Mouse (Mus musculus): ENCODE measurements around the gene Ric8a. TPM values are rescaled to one million over a fixed set of nuclear protein-coding genes. Genes with fewer than 3 reads are reported as not detected.

Ric8a gene
- 20.9 and 23.3 TPM in 2 replicates for polyA plus RNA-seq (2015; fragmentation: Nextera tagmentation; extraction: Ambion mirVana)

- Histone ChIP-seq H3K9ac (peak within 1 kb of the TSS; percentile 90), H3K27ac (replicated peaks) (peak within 1 kb of the TSS; percentile 99), H3K4me2 (peak within 1 kb of the TSS; percentile 97), H3K27me3 (no peaks in the 10 kb centered on the region), H3K9me3 (replicated peaks) (no peaks in the 10 kb centered on the region), H3K4me1 (replicated peaks) (peaks cover 64% of the 10 kb centered on the region), H3K36me3 (replicated peaks) (peaks cover 68% of the 10 kb centered on the region), H3K4me3 (replicated peaks) (peak within 1 kb of the TSS; percentile 90)
- ATAC-seq (ENCODE audit: insufficient read depth): peak; percentile 78
- under 1% methylated on average over 50 of the region's 50 CpGs for WGBS (ENCODE audit: insufficient replicate concordance)
Measured at GRCm38 (mm10) chr7:140856785-140857549, at the start of gene Ric8a. Gene Ric8a (plus strand): TSS chr7:140856957.

GRCm38 (mm10) chr7:140810496-140810895, 46.3 kb upstream of the Ric8a start:
- no peak overlapping the region for H3K9ac ChIP-seq
- H3K4me2 ChIP-seq: no peak overlapping the region
- ATAC-seq (ENCODE audit: insufficient read depth): no peak
- H3K27ac ChIP-seq (replicated peaks): no peak overlapping the region
- 69% methylated on average over 6 of the region's 6 CpGs for WGBS (ENCODE audit: insufficient replicate concordance)
- no peak overlapping the region for H3K4me3 ChIP-seq (replicated peaks)
- no peaks in the 10 kb centered on the region for H3K27me3 ChIP-seq
- no peaks in the 10 kb centered on the region for H3K9me3 ChIP-seq (replicated peaks)
- no peaks in the 10 kb centered on the region for H3K4me1 ChIP-seq (replicated peaks)
- no peaks in the 10 kb centered on the region for H3K36me3 ChIP-seq (replicated peaks)

- H3K4me1 ChIP-seq (replicated peaks): no peaks in the 10 kb centered on the region
- no peak overlapping the region for H3K27ac ChIP-seq (replicated peaks)
- no peaks in the 10 kb centered on the region for H3K36me3 ChIP-seq (replicated peaks)
- H3K4me3 ChIP-seq (replicated peaks): no peak overlapping the region
- no peak overlapping the region for H3K4me2 ChIP-seq
- H3K9ac ChIP-seq: no peak overlapping the region
- no peaks in the 10 kb centered on the region for H3K27me3 ChIP-seq
- 71% methylated on average over 13 of the region's 13 CpGs for WGBS (ENCODE audit: insufficient replicate concordance)
- no peak for ATAC-seq (ENCODE audit: insufficient read depth)
- no peaks in the 10 kb centered on the region for H3K9me3 ChIP-seq (replicated peaks)
Measured at GRCm38 (mm10) chr7:140811714-140812113, 45.0 kb upstream of the Ric8a start.

GRCm38 (mm10) chr7:140812850-140813249, 43.9 kb upstream of the Ric8a start:
- Histone ChIP-seq H3K4me2 (no peak overlapping the region), H3K27ac (replicated peaks) (no peak overlapping the region), H3K27me3 (no peaks in the 10 kb centered on the region), H3K4me1 (replicated peaks) (no peaks in the 10 kb centered on the region), H3K36me3 (replicated peaks) (no peaks in the 10 kb centered on the region), H3K4me3 (replicated peaks) (no peak overlapping the region), H3K9me3 (replicated peaks) (no peaks in the 10 kb centered on the region), H3K9ac (no peak overlapping the region)
- WGBS (ENCODE audit: insufficient replicate concordance): 75% methylated on average over 12 of the region's 12 CpGs
- no peak for ATAC-seq (ENCODE audit: insufficient read depth)

GRCm38 (mm10) chr7:140820173-140820572, 36.6 kb upstream of the Ric8a start:
- ATAC-seq (ENCODE audit: insufficient read depth): no peak
- WGBS (ENCODE audit: insufficient replicate concordance): 56% methylated on average over 4 of the region's 4 CpGs

GRCm38 (mm10) chr7:140821305-140821652, 35.5 kb upstream of the Ric8a start:
- H3K4me3 ChIP-seq (replicated peaks): peak overlapping the region; percentile 44
- no peaks in the 10 kb centered on the region for H3K36me3 ChIP-seq (replicated peaks)
- no peak overlapping the region for H3K27ac ChIP-seq (replicated peaks)
- peaks cover 10% of the 10 kb centered on the region; the same call in 1 of the 2 replicates for H3K27me3 ChIP-seq
- H3K4me1 ChIP-seq (replicated peaks): peaks cover 8% of the 10 kb centered on the region
- H3K9ac ChIP-seq: no peak overlapping the region
- no peak for ATAC-seq (ENCODE audit: insufficient read depth)
- no peaks in the 10 kb centered on the region for H3K9me3 ChIP-seq (replicated peaks)
- H3K4me2 ChIP-seq: peak overlapping the region; percentile 66
- WGBS (ENCODE audit: insufficient replicate concordance): 54% methylated on average over 5 of the region's 5 CpGs

More at GRCm38 (mm10) chr7:140820173-140820572, 36.6 kb upstream of the Ric8a start:
- Histone ChIP-seq H3K27me3 (peaks cover 10% of the 10 kb centered on the region; the same call in 1 of the 2 replicates), H3K27ac (replicated peaks) (no peak overlapping the region), H3K9ac (no peak overlapping the region), H3K36me3 (replicated peaks) (no peaks in the 10 kb centered on the region), H3K4me3 (replicated peaks) (no peak overlapping the region), H3K4me2 (no peak overlapping the region), H3K4me1 (replicated peaks) (peaks cover 8% of the 10 kb centered on the region), H3K9me3 (replicated peaks) (no peaks in the 10 kb centered on the region)

GRCm38 (mm10) chr7:140821653-140822329, 35.0 kb upstream of the Ric8a start, which contains the start of gene Zfp941:
Gene Zfp941 (minus strand): TSS chr7:140822178.
- Histone ChIP-seq H3K4me1 (replicated peaks) (peaks cover 8% of the 10 kb centered on the region), H3K9ac (no peak within 1 kb of the TSS), H3K4me2 (peak within 1 kb of the TSS; percentile 66), H3K9me3 (replicated peaks) (no peaks in the 10 kb centered on the region), H3K27me3 (peaks cover 10% of the 10 kb centered on the region; the same call in 1 of the 2 replicates), H3K4me3 (replicated peaks) (peak within 1 kb of the TSS; percentile 44), H3K27ac (replicated peaks) (no peak within 1 kb of the TSS), H3K36me3 (replicated peaks) (no peaks in the 10 kb centered on the region)
- ATAC-seq (ENCODE audit: insufficient read depth): peak; percentile 40; the same call in 1 of the 2 replicates
- 4% methylated on average over 21 of the region's 21 CpGs for WGBS (ENCODE audit: insufficient replicate concordance)

- Histone ChIP-seq H3K4me1 (replicated peaks) (peaks cover 8% of the 10 kb centered on the region), H3K27me3 (peaks cover 10% of the 10 kb centered on the region; the same call in 1 of the 2 replicates), H3K9ac (no peak overlapping the region), H3K36me3 (replicated peaks) (no peaks in the 10 kb centered on the region), H3K4me2 (no peak overlapping the region), H3K9me3 (replicated peaks) (no peaks in the 10 kb centered on the region), H3K4me3 (replicated peaks) (no peak overlapping the region), H3K27ac (replicated peaks) (no peak overlapping the region)
- no peak for ATAC-seq (ENCODE audit: insufficient read depth)
- WGBS (ENCODE audit: insufficient replicate concordance): 75% methylated on average over 4 of the region's 4 CpGs
Measured at GRCm38 (mm10) chr7:140822731-140823130, 34.0 kb upstream of the Ric8a start.

- Histone ChIP-seq H3K27me3 (peaks cover 7% of the 10 kb centered on the region), H3K27ac (replicated peaks) (no peak overlapping the region), H3K9ac (no peak overlapping the region), H3K9me3 (replicated peaks) (no peaks in the 10 kb centered on the region), H3K4me2 (no peak overlapping the region), H3K36me3 (replicated peaks) (no peaks in the 10 kb centered on the region), H3K4me1 (replicated peaks) (no peaks in the 10 kb centered on the region), H3K4me3 (replicated peaks) (no peak overlapping the region)
- ATAC-seq (ENCODE audit: insufficient read depth): no peak
- WGBS (ENCODE audit: insufficient replicate concordance): 17% methylated on average over 8 of the region's 8 CpGs
Measured at GRCm38 (mm10) chr7:140828171-140828881, 28.4 kb upstream of the Ric8a start.

GRCm38 (mm10) chr7:140831447-140831846, 25.3 kb upstream of the Ric8a start:
- peaks cover 7% of the 10 kb centered on the region for H3K27me3 ChIP-seq
- WGBS (ENCODE audit: insufficient replicate concordance): 45% methylated on average over 6 of the region's 6 CpGs
- no peak overlapping the region for H3K9ac ChIP-seq
- H3K4me1 ChIP-seq (replicated peaks): 0 out of 2 replicates have a peak, but pooled peaks cover 7% of the 10 kb centered on the region
- no peak overlapping the region for H3K4me2 ChIP-seq
- no peak overlapping the region for H3K4me3 ChIP-seq (replicated peaks)
- ATAC-seq (ENCODE audit: insufficient read depth): no peak
- no peaks in the 10 kb centered on the region for H3K9me3 ChIP-seq (replicated peaks)
- no peak overlapping the region for H3K27ac ChIP-seq (replicated peaks)
- no peaks in the 10 kb centered on the region for H3K36me3 ChIP-seq (replicated peaks)

GRCm38 (mm10) chr7:140833341-140833740, 23.4 kb upstream of the Ric8a start:
- Histone ChIP-seq H3K27me3 (peaks cover 10% of the 10 kb centered on the region; the same call in 1 of the 2 replicates), H3K27ac (replicated peaks) (no peak overlapping the region), H3K36me3 (replicated peaks) (no peaks in the 10 kb centered on the region), H3K9me3 (replicated peaks) (no peaks in the 10 kb centered on the region), H3K4me3 (replicated peaks) (no peak overlapping the region), H3K4me1 (replicated peaks) (0 out of 2 replicates have a peak, but pooled peaks cover 7% of the 10 kb centered on the region), H3K4me2 (no peak overlapping the region), H3K9ac (no peak overlapping the region)
- WGBS (ENCODE audit: insufficient replicate concordance): 69% methylated on average over 4 of the region's 4 CpGs
- ATAC-seq (ENCODE audit: insufficient read depth): no peak

Measured in liver, embryonic 15.5 days (tissue).